Mouse (Mus musculus): Measurements from ENCODE around the gene Mrtfa. TPM values are rescaled to one million over a fixed set of nuclear protein-coding genes. Genes with fewer than 3 reads are reported as not detected.

The Mrtfa gene
- 20.7 and 21.8 TPM in 2 replicates for polyA plus RNA-seq (2014; fragmentation: Nextera tagmentation; extraction: Ambion mirVana)

- ATAC-seq (ENCODE audit: low FRiP score) (peak; percentile 99), DNase-seq (ENCODE audit: low spot score, missing footprints) (peak; percentile 100)
- H3K27ac ChIP-seq (ENCODE audit: low read depth, low read length): peak within 1 kb of the TSS; percentile 30
- H3K4me2 ChIP-seq: peak within 1 kb of the TSS; percentile 90
- peaks cover 7% of the 10 kb centered on the region for H3K4me1 ChIP-seq (ENCODE audit: control insufficient read depth, insufficient read depth, low read length)
- H3K4me3 ChIP-seq (ENCODE audit: low read depth, low read length): peak within 1 kb of the TSS; percentile 93
- H3K27me3 ChIP-seq (ENCODE audit: control insufficient read depth, insufficient read depth, low read length): no peaks in the 10 kb centered on the region
- WGBS: under 1% methylated on average over 48 of the region's 48 CpGs
- H3K36me3 ChIP-seq (ENCODE audit: control insufficient read depth, insufficient read depth, low read length): 0 out of 2 replicates have a peak, but pooled peaks cover 3% of the 10 kb centered on the region
- no peaks in the 10 kb centered on the region for H3K9me3 ChIP-seq (ENCODE audit: control insufficient read depth, low read length)
- peak within 1 kb of the TSS; percentile 92 for H3K9ac ChIP-seq (ENCODE audit: low read length)
Observed at GRCm38 (mm10) chr15:81190630-81191178, at the start of gene Mrtfa. Gene Mrtfa, minus strand, starts transcription at chr15:81190757.

GRCm38 (mm10) chr15:81239794-81240343 lies 49.3 kb upstream of the Mrtfa start:
- no peaks in the 10 kb centered on the region; the same call in 1 of the 2 replicates for H3K27me3 ChIP-seq (ENCODE audit: control insufficient read depth, insufficient read depth, low read length)
- H3K27ac ChIP-seq (ENCODE audit: low read depth, low read length): no peak overlapping the region
- peaks cover 12% of the 10 kb centered on the region; the same call in 1 of the 2 replicates for H3K4me1 ChIP-seq (ENCODE audit: control insufficient read depth, insufficient read depth, low read length)
- H3K36me3 ChIP-seq (ENCODE audit: control insufficient read depth, insufficient read depth, low read length): no peaks in the 10 kb centered on the region
- no peak overlapping the region for H3K4me2 ChIP-seq
- no peak overlapping the region for H3K4me3 ChIP-seq (ENCODE audit: low read depth, low read length)
- WGBS: 77% methylated on average over 13 of the region's 13 CpGs
- H3K9ac ChIP-seq (ENCODE audit: low read length): no peak overlapping the region
- DNase-seq (ENCODE audit: low spot score, missing footprints) (peak; percentile 45), ATAC-seq (ENCODE audit: low FRiP score) (no peak)
- no peaks in the 10 kb centered on the region for H3K9me3 ChIP-seq (ENCODE audit: control insufficient read depth, low read length)

- Histone ChIP-seq H3K9me3 (ENCODE audit: control insufficient read depth, low read length) (no peaks in the 10 kb centered on the region), H3K4me1 (ENCODE audit: control insufficient read depth, insufficient read depth, low read length) (peaks cover 12% of the 10 kb centered on the region; the same call in 1 of the 2 replicates), H3K27ac (ENCODE audit: low read depth, low read length) (no peak overlapping the region), H3K4me3 (ENCODE audit: low read depth, low read length) (no peak overlapping the region), H3K36me3 (ENCODE audit: control insufficient read depth, insufficient read depth, low read length) (no peaks in the 10 kb centered on the region), H3K27me3 (ENCODE audit: control insufficient read depth, insufficient read depth, low read length) (no peaks in the 10 kb centered on the region; the same call in 1 of the 2 replicates), H3K9ac (ENCODE audit: low read length) (no peak overlapping the region), H3K4me2 (no peak overlapping the region)
- ATAC-seq (ENCODE audit: low FRiP score) (no peak), DNase-seq (ENCODE audit: low spot score, missing footprints) (peak; percentile 86)
- 22% methylated on average over 7 of the region's 7 CpGs for WGBS
Observed at GRCm38 (mm10) chr15:81239261-81239660, 48.7 kb upstream of the Mrtfa start.

- no peak overlapping the region for H3K4me3 ChIP-seq (ENCODE audit: low read depth, low read length)
- no peak overlapping the region for H3K4me2 ChIP-seq
- no peak overlapping the region for H3K27ac ChIP-seq (ENCODE audit: low read depth, low read length)
- H3K9me3 ChIP-seq (ENCODE audit: control insufficient read depth, low read length): no peaks in the 10 kb centered on the region
- H3K36me3 ChIP-seq (ENCODE audit: control insufficient read depth, insufficient read depth, low read length): no peaks in the 10 kb centered on the region
- ATAC-seq (ENCODE audit: low FRiP score) (no peak), DNase-seq (ENCODE audit: low spot score, missing footprints) (peak; percentile 31)
- WGBS: 92% methylated on average over 18 of the region's 18 CpGs
- H3K27me3 ChIP-seq (ENCODE audit: control insufficient read depth, insufficient read depth, low read length): no peaks in the 10 kb centered on the region; the same call in 1 of the 2 replicates
- peaks cover 12% of the 10 kb centered on the region; the same call in 1 of the 2 replicates for H3K4me1 ChIP-seq (ENCODE audit: control insufficient read depth, insufficient read depth, low read length)
- no peak overlapping the region for H3K9ac ChIP-seq (ENCODE audit: low read length)
Observed at GRCm38 (mm10) chr15:81237471-81237870, 46.9 kb upstream of the Mrtfa start.

- Histone ChIP-seq H3K27me3 (ENCODE audit: control insufficient read depth, insufficient read depth, low read length) (no peaks in the 10 kb centered on the region; the same call in 1 of the 2 replicates), H3K4me2 (peak overlapping the region; percentile 78), H3K4me1 (ENCODE audit: control insufficient read depth, insufficient read depth, low read length) (peaks cover 12% of the 10 kb centered on the region; the same call in 1 of the 2 replicates), H3K9ac (ENCODE audit: low read length) (peak overlapping the region; percentile 56), H3K4me3 (ENCODE audit: low read depth, low read length) (peak overlapping the region; percentile 37), H3K27ac (ENCODE audit: low read depth, low read length) (no peak overlapping the region), H3K36me3 (ENCODE audit: control insufficient read depth, insufficient read depth, low read length) (no peaks in the 10 kb centered on the region), H3K9me3 (ENCODE audit: control insufficient read depth, low read length) (no peaks in the 10 kb centered on the region)
- DNase-seq (ENCODE audit: low spot score, missing footprints): peak; percentile 84
- WGBS: 1% methylated on average over 8 of the region's 8 CpGs
- ATAC-seq (ENCODE audit: low FRiP score): no peak
Observed at GRCm38 (mm10) chr15:81236062-81236461, 45.5 kb upstream of the Mrtfa start.

GRCm38 (mm10) chr15:81235086-81235920 lies 44.7 kb upstream of the Mrtfa start, which contains the start of gene Mchr1:
Gene Mchr1, plus strand, starts transcription at chr15:81235499.
- peak; percentile 96 for DNase-seq (ENCODE audit: low spot score, missing footprints)
- Histone ChIP-seq H3K4me2 (peak within 1 kb of the TSS; percentile 78), H3K27ac (ENCODE audit: low read depth, low read length) (no peak within 1 kb of the TSS), H3K4me1 (ENCODE audit: control insufficient read depth, insufficient read depth, low read length) (peaks cover 12% of the 10 kb centered on the region; the same call in 1 of the 2 replicates), H3K36me3 (ENCODE audit: control insufficient read depth, insufficient read depth, low read length) (no peaks in the 10 kb centered on the region), H3K9me3 (ENCODE audit: control insufficient read depth, low read length) (no peaks in the 10 kb centered on the region), H3K27me3 (ENCODE audit: control insufficient read depth, insufficient read depth, low read length) (no peaks in the 10 kb centered on the region; the same call in 1 of the 2 replicates), H3K4me3 (ENCODE audit: low read depth, low read length) (peak within 1 kb of the TSS; percentile 37), H3K9ac (ENCODE audit: low read length) (peak within 1 kb of the TSS; percentile 56)
- under 1% methylated on average over 25 of the region's 25 CpGs for WGBS
- peak; percentile 90 for ATAC-seq (ENCODE audit: low FRiP score)

GRCm38 (mm10) chr15:81231325-81231724 lies 40.8 kb upstream of the Mrtfa start:
- H3K36me3 ChIP-seq (ENCODE audit: control insufficient read depth, insufficient read depth, low read length): no peaks in the 10 kb centered on the region
- H3K4me2 ChIP-seq: no peak overlapping the region
- peaks cover 15% of the 10 kb centered on the region; the same call in 1 of the 2 replicates for H3K4me1 ChIP-seq (ENCODE audit: control insufficient read depth, insufficient read depth, low read length)
- no peaks in the 10 kb centered on the region; the same call in 1 of the 2 replicates for H3K27me3 ChIP-seq (ENCODE audit: control insufficient read depth, insufficient read depth, low read length)
- H3K4me3 ChIP-seq (ENCODE audit: low read depth, low read length): no peak overlapping the region
- no peaks in the 10 kb centered on the region for H3K9me3 ChIP-seq (ENCODE audit: control insufficient read depth, low read length)
- 87% methylated on average over 7 of the region's 7 CpGs for WGBS
- no peak overlapping the region for H3K9ac ChIP-seq (ENCODE audit: low read length)
- no peak overlapping the region for H3K27ac ChIP-seq (ENCODE audit: low read depth, low read length)
- DNase-seq (ENCODE audit: low spot score, missing footprints) (peak; percentile 51), ATAC-seq (ENCODE audit: low FRiP score) (no peak)

GRCm38 (mm10) chr15:81229791-81230190 lies 39.2 kb upstream of the Mrtfa start:
- Histone ChIP-seq H3K4me2 (no peak overlapping the region), H3K27ac (ENCODE audit: low read depth, low read length) (no peak overlapping the region), H3K9ac (ENCODE audit: low read length) (no peak overlapping the region), H3K4me3 (ENCODE audit: low read depth, low read length) (no peak overlapping the region), H3K27me3 (ENCODE audit: control insufficient read depth, insufficient read depth, low read length) (no peaks in the 10 kb centered on the region), H3K9me3 (ENCODE audit: control insufficient read depth, low read length) (no peaks in the 10 kb centered on the region), H3K4me1 (ENCODE audit: control insufficient read depth, insufficient read depth, low read length) (peaks cover 3% of the 10 kb centered on the region; the same call in 1 of the 2 replicates), H3K36me3 (ENCODE audit: control insufficient read depth, insufficient read depth, low read length) (no peaks in the 10 kb centered on the region)
- DNase-seq (ENCODE audit: low spot score, missing footprints) (peak; percentile 77), ATAC-seq (ENCODE audit: low FRiP score) (no peak)
- WGBS: 72% methylated on average over 3 of the region's 3 CpGs
